Mouse (Mus musculus) spleen, adult 2 months (tissue): ENCODE data around the gene Agbl5. TPM values are rescaled to one million over a fixed set of nuclear protein-coding genes. Genes with fewer than 3 reads are reported as not detected.

Source experiments
- DNase-seq, 2 experiments: peaks; one replicate each; pipeline versions ENCODE4 v3.0.0 to v3.0.0-alpha.2; 2012 to 2021; ENCODE audit warnings: low spot score in 2 of 2, low read depth in 1 of 2
- H3K27ac ChIP-seq: fragments of 200-500 bp; 2 replicates; pipeline ENCODE4 v1.5.1; 2012; ENCODE audit warnings: low read length, inconsistent platforms; ENCODE audit not compliant: insufficient read depth
- H3K27me3 ChIP-seq: fragments of 200-500 bp; 2 replicates; pipeline ENCODE4 v1.6.1; 2012; ENCODE audit warnings: mild to moderate bottlenecking, moderate library complexity, low read length, inconsistent platforms; ENCODE audit not compliant: control insufficient read depth, insufficient read depth
- H3K36me3 ChIP-seq: fragments of 200-500 bp; 2 replicates; pipeline ENCODE4 v1.6.1; 2012; ENCODE audit warnings: mild to moderate bottlenecking, low read length, inconsistent platforms; ENCODE audit not compliant: control insufficient read depth, insufficient read depth
- H3K4me1 ChIP-seq: fragments of 200-500 bp; 2 replicates; pipeline ENCODE4 v1.6.1; 2011; ENCODE audit warnings: inconsistent platforms; ENCODE audit not compliant: control insufficient read depth, insufficient read depth, insufficient read length
- H3K4me3 ChIP-seq: fragments of 200-500 bp; 2 replicates; pipeline ENCODE4 v1.5.1; 2011; ENCODE audit warnings: mild to moderate bottlenecking, inconsistent platforms; ENCODE audit not compliant: insufficient read depth, insufficient read length; ENCODE audit errors: extremely low read depth
- CTCF ChIP-seq: fragments of 200-500 bp; IDR thresholded peaks from 2 replicates; pipeline ENCODE4 v1.5.1; 2011; ENCODE audit warnings: mild to moderate bottlenecking, inconsistent platforms; ENCODE audit not compliant: insufficient read depth, insufficient read length, insufficient replicate concordance; ENCODE audit errors: extremely low read depth
- POLR2A ChIP-seq: fragments of 200-500 bp; IDR thresholded peaks from 2 replicates; pipeline ENCODE4 v1.6.1; 2011; ENCODE audit warnings: low read depth, low read length, inconsistent platforms
- WGBS: fragments of 180-500 bp; shearing (Covaris S2); methylation state at CpG from one replicate; pipeline ENCODE4 v1.1.7; 2018; 5-methylcytosine and 5-hydroxymethylcytosine counted together
- polyA plus RNA-seq: library from polyadenylated mRNA; depleted of rRNA; stranded (reverse); fragments of >200 nt; gene quantifications from 2 replicates; pipeline ENCODE4 v1.2.3, GENCODE M21; 2012

Gene Agbl5
- polyA plus RNA-seq, 1 experiment = 11.6 TPM

DNA sequence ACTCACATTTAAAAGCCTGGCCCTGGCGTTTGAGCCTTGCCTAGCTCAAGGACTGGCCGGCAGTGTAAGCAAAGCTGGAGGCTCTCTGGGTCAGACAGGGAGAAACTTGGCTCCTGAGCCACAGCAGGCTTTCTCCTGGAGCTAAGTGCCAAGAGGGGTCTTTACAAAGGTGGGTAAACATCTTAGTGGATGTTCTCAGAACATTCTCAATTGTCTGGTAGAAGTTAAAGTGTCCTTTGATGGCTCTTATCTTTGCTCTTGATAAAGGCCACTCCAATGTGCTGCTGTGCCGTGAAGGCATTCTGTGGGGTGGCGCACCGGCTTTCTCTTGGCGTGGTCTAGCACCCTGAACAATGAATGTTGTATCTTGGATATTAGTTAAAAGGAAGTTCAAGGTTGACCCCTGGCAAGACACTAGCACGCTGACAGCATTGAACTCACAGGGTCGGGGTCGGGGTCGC is 34.1 kb downstream of the Agbl5 start:
- no peaks in the 10 kb centered on the region for H3K36me3 ChIP-seq
- WGBS = 81% methylated on average over 10 of the region's 10 CpGs
- H3K4me1 ChIP-seq = peaks cover 3% of the 10 kb centered on the region; the same call in 1 of the 2 replicates
- TF ChIP-seq POLR2A (no peak), CTCF (no peak)
- H3K27me3 ChIP-seq = no peaks in the 10 kb centered on the region
- no peak overlapping the region for H3K4me3 ChIP-seq
- H3K27ac ChIP-seq = no peak overlapping the region
- no peak for DNase-seq

DNA sequence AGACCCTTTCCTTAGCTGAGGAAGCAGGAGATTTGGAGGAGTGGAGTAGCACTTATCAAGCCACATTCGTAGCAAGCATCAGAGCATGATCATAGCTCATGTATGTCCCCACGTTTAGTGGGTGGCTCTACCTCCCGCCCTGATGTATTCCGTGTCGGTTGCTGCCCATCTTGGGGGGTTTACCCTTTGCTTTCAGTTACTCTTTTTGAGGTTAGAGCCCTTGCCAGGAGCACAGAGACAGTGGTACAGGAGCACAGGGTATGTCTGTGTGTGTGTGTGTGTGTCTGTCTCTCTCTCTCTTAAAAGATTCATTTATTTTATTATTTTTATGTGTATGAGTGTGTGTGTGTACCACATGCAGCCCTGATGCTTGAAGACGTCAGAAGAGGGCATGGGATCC is 34.6 kb downstream of the Agbl5 start:
- H3K4me3 ChIP-seq = no peak overlapping the region
- 76% methylated on average over 6 of the region's 6 CpGs for WGBS

GRCm38 (mm10) chr5:30924614-30925013 is 36.1 kb downstream of the Agbl5 start:
- no peaks in the 10 kb centered on the region for H3K27me3 ChIP-seq
- WGBS = 85% methylated on average over 8 of the region's 8 CpGs
- no peaks in the 10 kb centered on the region for H3K36me3 ChIP-seq
- no peak overlapping the region for H3K4me3 ChIP-seq
- no peak for DNase-seq
- H3K27ac ChIP-seq = no peak overlapping the region
- peaks cover 3% of the 10 kb centered on the region; the same call in 1 of the 2 replicates for H3K4me1 ChIP-seq
- no peak for TF ChIP-seq POLR2A
- TF ChIP-seq CTCF = no peak

More for the DNA sequence above, 34.6 kb downstream of the Agbl5 start:
- no peaks in the 10 kb centered on the region for H3K36me3 ChIP-seq
- H3K27ac ChIP-seq = no peak overlapping the region
- no peaks in the 10 kb centered on the region for H3K27me3 ChIP-seq
- DNase-seq = no peak
- TF ChIP-seq POLR2A (no peak), CTCF (no peak)
- peaks cover 3% of the 10 kb centered on the region; the same call in 1 of the 2 replicates for H3K4me1 ChIP-seq

- DNase-seq = no peak
- WGBS = 97% methylated on average over 5 of the region's 5 CpGs
- TF ChIP-seq CTCF = no peak
- no peak for TF ChIP-seq POLR2A
- H3K27me3 ChIP-seq = no peaks in the 10 kb centered on the region
- H3K4me1 ChIP-seq = peaks cover 3% of the 10 kb centered on the region; the same call in 1 of the 2 replicates
- no peaks in the 10 kb centered on the region for H3K36me3 ChIP-seq
- H3K4me3 ChIP-seq = no peak overlapping the region
- no peak overlapping the region for H3K27ac ChIP-seq
Measured at GRCm38 (mm10) chr5:30925217-30925616, 36.7 kb downstream of the Agbl5 start.

DNA sequence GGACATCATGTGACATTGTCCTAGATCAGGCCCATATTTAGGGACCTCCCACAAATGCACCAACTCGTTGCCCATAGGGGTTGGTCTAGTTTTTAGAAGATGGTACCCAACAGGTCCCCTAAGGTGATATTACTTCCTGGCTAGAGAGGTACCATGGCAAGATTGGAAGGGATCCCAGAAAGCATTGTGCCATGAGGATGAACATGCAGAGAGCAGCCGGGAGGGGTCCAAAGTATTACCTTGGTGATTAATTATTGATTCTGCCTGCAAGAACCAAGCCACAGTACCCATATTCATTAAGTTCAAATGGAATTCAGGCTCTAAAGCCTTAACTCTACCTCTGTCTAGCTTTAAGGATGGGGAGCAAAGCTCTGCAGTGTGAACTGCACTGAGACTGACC is 37.6 kb downstream of the Agbl5 start:
- no peak for TF ChIP-seq CTCF
- TF ChIP-seq POLR2A = no peak
- 89% methylated on average over 2 of the region's 2 CpGs for WGBS
- no peak overlapping the region for H3K27ac ChIP-seq

DNA sequence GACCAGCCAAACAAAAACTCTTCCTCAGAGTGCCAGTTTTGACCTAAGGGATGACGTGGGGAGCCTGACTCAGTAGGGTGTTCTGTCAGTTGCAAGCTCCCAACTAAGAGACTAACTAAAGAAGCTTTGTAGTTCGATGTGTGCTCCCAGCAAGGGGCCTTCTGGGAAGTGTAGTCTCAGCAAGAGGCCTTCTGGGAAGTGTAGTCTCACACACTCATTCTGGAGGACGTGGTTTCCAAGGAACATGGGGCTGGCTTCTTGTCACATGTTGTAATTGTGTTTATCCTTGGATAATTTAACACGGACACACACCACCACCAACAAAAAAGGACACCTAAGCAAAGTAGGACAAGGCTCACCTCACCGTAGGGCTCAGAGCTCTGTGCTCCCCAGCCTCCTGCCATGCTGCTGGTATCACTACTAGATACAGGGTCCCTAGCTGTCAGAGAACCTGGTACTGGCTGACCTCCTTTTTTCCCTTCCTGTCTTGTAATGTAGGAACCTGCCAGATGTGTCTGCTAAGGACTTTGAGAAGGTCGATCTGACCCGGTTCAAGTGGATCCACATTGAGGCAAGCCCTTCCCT is 39.5 kb downstream of the Agbl5 start:
- TF ChIP-seq CTCF = no peak
- Histone ChIP-seq H3K4me3 (no peak overlapping the region), H3K4me1 (no peaks in the 10 kb centered on the region), H3K36me3 (no peaks in the 10 kb centered on the region), H3K27me3 (no peaks in the 10 kb centered on the region), H3K27ac (no peak overlapping the region)
- WGBS = 63% methylated on average over 7 of the region's 7 CpGs
- no peak for DNase-seq

More for the DNA sequence above, 37.6 kb downstream of the Agbl5 start:
- Histone ChIP-seq H3K36me3 (no peaks in the 10 kb centered on the region), H3K4me1 (peaks cover 3% of the 10 kb centered on the region; the same call in 1 of the 2 replicates), H3K4me3 (no peak overlapping the region), H3K27me3 (no peaks in the 10 kb centered on the region)
- DNase-seq = no peak

DNA sequence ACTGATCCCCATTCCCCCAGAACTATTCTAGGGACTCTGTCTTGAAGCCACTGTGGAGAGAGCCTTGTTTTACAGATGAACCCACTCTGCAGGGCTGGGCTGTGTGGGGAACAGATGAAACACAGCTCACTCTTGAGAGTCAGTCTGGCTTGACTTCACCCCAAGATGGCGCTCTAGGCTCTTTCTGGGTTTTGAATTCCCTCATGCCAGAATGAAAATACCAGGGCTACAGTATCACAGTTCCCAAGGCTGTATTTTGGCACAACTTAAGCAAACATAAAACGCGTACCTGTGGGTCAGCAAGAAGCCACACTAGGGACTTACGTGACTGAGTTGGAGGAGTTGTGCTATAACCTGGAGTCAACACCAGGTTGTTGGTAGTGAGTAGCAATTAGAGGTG is 41.6 kb downstream of the Agbl5 start:
- TF ChIP-seq POLR2A = no peak
- TF ChIP-seq CTCF = peak; percentile 42; the same call in 1 of the 2 replicates
- H3K36me3 ChIP-seq = no peaks in the 10 kb centered on the region
- H3K4me1 ChIP-seq = no peaks in the 10 kb centered on the region
- no peaks in the 10 kb centered on the region for H3K27me3 ChIP-seq
- H3K27ac ChIP-seq = no peak overlapping the region
- DNase-seq = peak in 1 of 2 experiments; percentile 44
- WGBS = 68% methylated on average over 4 of the region's 4 CpGs
- no peak overlapping the region for H3K4me3 ChIP-seq
